Mouse (Mus musculus) common myeloid progenitor, adult 5-6 weeks (primary cell): ENCODE results near the gene Gm9945. TPM values are rescaled to one million over a fixed set of nuclear protein-coding genes. Genes with fewer than 3 reads are reported as not detected.
A peak's percentile ranks its signal among the peaks of the same experiment; 100 is the strongest.

Experiments used
- ATAC-seq: replicated peaks from 2 replicates; pipeline ENCODE4 v1.8.0; 2016; ENCODE audit warnings: low read depth, mild to moderate bottlenecking, moderate TSS enrichment, inconsistent platforms; ENCODE audit not compliant: poor library complexity, severe bottlenecking
- total RNA-seq: library from RNA; stranded (forward); fragments of 200-1000, 187-1606 nt; gene quantifications from 2 replicates; pipeline ENCODE4 v1.2.3, GENCODE M21; 2017

Gene Gm9945
- total RNA-seq, 1 experiment from 2014 or later: not detected

GRCm38 (mm10) chr11:53458996-53459395 lies 21.0 kb upstream of the Gm9945 start:
- ATAC-seq: no peak

GRCm38 (mm10) chr11:53460192-53460591 lies 19.8 kb upstream of the Gm9945 start:
- no peak for ATAC-seq

DNA sequence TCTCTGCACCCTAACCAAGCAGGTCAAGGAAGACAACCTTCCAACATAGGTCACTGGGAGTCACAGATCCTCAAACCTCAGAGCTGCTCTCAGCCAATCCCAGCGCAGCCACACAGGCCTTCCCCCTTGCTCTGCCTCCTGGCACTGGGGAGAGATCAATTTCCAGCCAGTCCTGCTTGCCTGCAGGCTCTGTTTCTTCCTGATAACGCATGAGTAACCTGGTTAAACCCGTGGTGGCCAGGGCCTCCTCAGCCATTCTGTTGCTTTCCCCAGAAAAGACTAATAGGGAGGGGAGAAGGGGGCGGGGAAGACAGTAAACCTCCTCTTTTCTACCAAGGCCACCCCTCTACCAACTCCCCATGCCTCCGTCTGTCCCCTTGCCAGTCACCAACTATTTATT lies 18.2 kb upstream of the Gm9945 start:
- no peak for ATAC-seq

- ATAC-seq: peak; percentile 33; the same call in 1 of the 2 replicates
Measured at GRCm38 (mm10) chr11:53463551-53464424, 16.2 kb upstream of the Gm9945 start.

- peak; percentile 66 for ATAC-seq
Measured at GRCm38 (mm10) chr11:53466231-53466971, 13.6 kb upstream of the Gm9945 start.

GRCm38 (mm10) chr11:53469294-53469967 lies 10.5 kb upstream of the Gm9945 start:
- ATAC-seq: no peak

GRCm38 (mm10) chr11:53469968-53470695 lies 9.8 kb upstream of the Gm9945 start, which contains the start of gene Gm9837:
Gene Gm9837 (minus strand): TSS chr11:53470479.
- ATAC-seq: peak; percentile 91

- no peak for ATAC-seq
Measured at GRCm38 (mm10) chr11:53472709-53473108, 7.3 kb upstream of the Gm9945 start.

DNA sequence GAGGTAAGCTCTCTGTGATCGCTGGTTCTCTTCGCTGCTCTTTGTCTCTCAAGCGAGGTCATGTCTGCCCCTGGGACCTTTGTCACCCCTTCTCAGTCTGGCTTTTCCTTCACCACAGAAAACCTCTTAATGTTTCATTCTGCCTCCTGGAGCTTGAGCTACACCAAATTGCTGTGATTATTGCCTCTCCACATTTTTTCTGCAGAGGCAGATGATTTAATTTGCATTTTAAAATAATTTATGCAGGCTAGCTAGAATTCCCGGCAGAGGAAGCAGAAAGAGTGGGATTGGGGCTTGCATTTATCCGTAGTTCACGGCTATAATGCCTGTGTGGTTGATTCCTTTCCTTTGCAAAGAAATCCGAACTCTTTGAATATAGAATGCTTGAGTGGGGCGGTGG lies 4.3 kb upstream of the Gm9945 start:
- ATAC-seq: no peak

GRCm38 (mm10) chr11:53477833-53478232 lies 2.1 kb upstream of the Gm9945 start:
- ATAC-seq: no peak

DNA sequence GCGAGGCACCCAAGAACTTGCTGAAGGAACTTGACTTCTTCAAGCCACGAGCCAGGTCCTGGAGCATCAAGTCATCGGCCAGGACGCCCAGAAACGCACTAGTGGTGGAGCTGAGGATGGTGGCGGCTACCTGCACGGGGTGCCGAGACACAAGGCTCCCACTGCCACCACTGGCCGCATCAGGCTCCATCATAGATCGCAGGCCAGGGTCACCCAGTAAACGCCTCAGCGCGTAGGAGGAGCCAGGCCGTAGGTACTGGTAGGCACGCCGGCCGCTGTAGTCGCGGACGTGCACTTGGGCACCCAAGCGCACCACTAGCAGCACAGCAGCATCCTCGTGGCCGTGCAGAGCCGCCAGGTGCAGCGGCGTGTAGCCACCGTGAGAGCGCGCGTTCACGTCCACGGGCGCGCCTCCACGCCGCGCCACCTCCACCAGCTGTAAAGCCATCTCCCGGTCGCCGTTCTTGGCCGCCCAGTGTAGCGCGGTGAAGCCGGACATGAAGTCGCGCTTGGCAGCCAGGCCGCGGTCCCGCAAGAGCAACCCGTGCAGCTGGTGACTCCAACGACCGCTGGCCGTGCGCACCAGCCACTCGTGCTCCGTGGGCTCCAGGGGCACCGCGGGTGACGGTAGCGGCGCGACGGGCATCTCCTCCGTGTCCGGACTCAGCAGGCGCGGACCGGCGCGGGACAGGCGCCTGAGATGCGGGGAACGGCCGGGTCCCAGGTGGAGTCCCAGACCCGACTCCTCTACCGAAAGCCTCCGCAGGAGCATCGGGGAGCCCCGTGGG lies 1.4 kb upstream of the Gm9945 start:
- ATAC-seq: no peak

- ATAC-seq: no peak
Measured at GRCm38 (mm10) chr11:53479171-53479782, 689 bp upstream of the Gm9945 start.

DNA sequence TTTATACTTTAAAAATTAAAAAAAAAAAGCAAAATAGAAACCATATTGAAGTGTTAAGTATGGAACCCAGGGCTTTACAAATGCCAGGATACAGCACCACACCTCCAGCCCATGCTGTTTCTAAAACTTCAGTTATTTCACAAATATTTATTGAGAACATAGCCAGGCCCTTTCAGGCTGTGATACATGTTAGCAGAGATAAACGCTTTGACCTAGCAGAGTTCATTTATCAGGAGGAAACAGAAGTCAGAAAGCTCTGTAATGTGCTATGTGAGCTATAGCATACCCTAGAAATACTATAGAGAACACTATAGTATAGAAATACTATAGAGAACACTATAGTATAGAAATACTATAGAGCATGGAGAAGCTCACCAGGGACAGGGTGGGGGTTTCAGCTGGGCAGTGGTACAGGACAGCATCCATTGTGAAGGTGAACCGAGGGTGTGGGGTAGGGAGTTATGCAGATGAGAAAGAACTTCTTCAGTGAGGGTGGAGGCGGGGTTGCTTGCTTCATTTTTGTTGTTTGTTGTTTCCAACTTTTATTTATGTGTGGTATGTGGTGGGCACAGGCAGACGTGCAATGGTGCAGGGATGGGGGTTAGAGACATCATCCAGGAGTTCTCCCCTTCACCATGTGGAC lies 1.2 kb downstream of the Gm9945 start:
- ATAC-seq: peak; percentile 53; the same call in 1 of the 2 replicates

GRCm38 (mm10) chr11:53483159-53483891 lies 3.4 kb downstream of the Gm9945 start:
- ATAC-seq: peak; percentile 20; the same call in 1 of the 2 replicates

DNA sequence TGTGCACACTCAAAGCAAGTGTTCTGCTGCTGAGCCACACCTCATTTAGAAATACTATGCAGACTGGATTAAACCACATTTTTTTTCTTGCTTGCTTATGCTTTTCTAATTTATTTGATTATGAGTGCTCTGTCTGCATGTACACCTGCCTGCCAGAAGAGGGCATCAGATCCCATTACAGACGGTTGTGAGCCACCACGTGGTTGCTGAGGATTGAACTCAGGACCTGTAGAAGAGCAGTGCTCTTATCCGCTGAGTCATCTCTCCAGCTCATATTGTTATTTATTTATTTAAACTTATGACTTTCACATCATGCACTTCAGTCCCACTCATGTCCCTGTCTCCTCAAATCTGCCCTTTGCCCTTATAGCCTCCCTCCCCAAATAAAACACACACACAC lies 5.8 kb downstream of the Gm9945 start:
- no peak for ATAC-seq

GRCm38 (mm10) chr11:53486351-53486750 lies 6.4 kb downstream of the Gm9945 start:
- ATAC-seq: no peak

DNA sequence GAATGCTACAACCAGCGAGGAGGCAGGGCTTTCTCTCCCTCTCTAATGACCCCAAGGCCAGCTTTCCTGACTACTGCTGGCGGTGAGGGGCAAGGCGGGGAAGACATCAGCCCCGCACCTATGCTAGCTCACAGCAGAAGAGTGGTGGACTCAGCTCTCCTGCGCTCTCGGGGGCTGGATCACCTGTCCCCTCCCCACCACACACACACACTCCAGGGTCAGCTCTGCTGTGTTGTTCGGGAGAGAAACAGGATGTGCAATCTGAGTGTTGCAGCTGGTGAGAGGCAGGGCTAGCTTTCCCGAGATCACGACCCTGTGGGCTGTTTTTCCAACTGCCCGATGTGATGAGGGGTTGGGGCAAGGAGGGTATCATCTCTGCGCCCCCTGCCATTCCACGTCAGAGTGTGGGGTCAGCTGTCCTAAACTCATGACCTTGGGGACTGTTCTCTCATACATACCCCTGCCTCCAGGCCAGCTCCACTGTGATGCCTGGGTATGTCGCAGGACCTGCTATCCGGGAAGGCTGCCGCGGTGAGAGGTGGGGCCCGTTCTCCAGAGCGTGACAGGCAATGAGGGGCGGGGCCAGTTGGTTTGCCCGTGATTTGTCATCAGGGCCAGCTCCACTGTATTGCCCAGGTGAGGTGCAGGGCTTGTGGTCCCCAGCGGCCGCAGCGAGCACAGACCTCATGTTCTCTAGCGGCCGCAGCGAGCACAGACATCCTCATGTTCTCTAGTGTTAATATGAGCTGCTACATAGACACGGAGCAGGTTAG lies 7.0 kb downstream of the Gm9945 start:
- ATAC-seq: peak; percentile 64
